Mouse (Mus musculus): ENCODE results near the gene Olfr1000. TPM values are rescaled to one million over a fixed set of nuclear protein-coding genes. Genes with fewer than 3 reads are reported as not detected.
"Not testable (repeated sequence)": the region's sequence is repeated elsewhere in the genome, so short reads cannot be mapped to it uniquely, and the experiment has no call there.

Olfr1000 gene
- total RNA-seq (2021), result not detected
- long read RNA-seq, experiment 1, result 0 reads
- long read RNA-seq, experiment 2, result 0 reads

DNA sequence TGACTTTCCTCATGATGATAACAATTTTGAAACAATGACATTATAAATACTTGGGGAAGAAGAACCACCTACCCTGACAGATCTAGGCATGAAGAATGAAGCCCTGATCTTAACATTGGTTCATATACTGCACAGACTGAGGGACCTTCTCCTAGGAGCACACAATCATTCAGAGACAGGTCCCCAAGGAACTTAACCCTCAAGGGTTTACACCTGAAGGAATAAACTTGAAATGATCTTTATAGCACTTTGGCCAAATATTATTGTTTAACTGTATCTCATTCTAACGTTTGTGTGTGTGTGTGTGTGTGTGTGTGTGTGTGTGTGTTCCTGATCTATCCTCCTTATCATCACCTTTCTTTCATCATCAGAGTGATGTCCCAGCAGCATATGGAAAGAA, at the start of gene Olfr1000:
Gene Olfr1000, minus strand, starts transcription at position 101 of the 400 bp plus-strand sequence.
- no peak for DNase-seq

GRCm38 (mm10) chr2:85650604-85651003, 38.9 kb upstream of the Olfr1000 start, which contains the start of gene Olfr1002:
Gene Olfr1002 (minus strand): TSS chr2:85650704.
- no peak for DNase-seq

GRCm38 (mm10) chr2:85588648-85589047, 23.1 kb downstream of the Olfr1000 start, which contains the start of gene Olfr998:
Gene Olfr998 (plus strand): TSS chr2:85588948.
- DNase-seq, result not testable (repeated sequence)

DNA sequence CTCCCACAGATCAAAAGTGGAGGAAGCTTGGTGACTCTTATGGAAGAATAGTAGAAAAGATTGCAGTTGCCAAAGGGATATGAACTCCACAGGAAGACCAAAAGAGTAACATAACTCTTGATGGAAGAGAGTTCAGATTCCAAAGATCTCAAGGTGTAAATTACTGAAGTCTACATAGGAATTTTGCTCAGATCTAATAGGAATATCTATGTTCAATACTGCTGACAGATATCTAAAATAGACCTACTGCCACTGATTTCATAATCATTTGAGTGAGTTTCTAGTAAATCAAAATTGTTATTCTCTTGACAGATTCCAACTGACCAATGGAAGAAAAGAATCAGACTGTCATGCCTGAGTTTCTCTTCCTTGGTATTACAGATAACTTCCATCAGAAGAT, 32.8 kb downstream of the Olfr1000 start, which contains the start of gene Olfr996:
Gene Olfr996, plus strand, starts transcription at position 301 of the 400 bp plus-strand sequence.
- DNase-seq, result no peak

DNA sequence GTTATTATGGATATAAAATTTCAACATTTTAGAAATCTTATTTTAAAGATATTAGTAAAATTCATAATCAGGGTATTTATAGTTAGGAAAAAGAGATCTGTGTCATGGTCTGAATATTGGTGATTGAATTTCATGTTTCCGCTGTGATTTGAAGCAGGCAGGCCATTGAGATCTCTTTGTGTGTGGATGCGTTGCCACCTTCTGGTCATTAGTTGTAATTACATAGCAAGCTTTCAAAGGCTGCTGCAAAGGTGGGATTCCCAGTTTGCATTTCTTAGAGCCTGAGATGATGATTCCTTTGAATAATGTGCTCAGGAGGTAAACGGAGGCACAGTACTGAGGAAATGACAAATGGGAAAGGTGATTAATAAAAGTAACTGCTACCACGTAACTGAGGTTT, 50.5 kb downstream of the Olfr1000 start:
- no peak for DNase-seq

DNA sequence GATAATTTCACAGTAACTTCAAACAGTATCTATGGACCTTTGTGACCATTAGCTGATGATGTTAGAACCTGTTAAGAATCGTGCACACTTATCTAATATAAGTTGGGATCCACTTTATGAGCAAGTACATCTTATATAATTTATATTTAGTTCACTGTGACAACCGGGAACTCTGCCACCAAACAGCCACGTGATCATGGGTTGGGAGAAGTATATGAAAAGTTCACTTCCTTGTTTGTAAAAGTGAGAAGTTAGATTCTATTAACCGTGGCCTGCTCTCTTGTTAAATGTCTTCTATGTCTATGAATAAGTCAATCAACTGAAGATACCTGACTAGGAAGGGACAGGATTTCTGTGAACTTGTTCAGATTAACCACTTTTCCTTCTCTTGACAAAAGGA, 51.5 kb downstream of the Olfr1000 start:
- no peak for DNase-seq

Other genes with a start within 250 kb of the Olfr1000 start
- gene Olfr988, start 248.7 kb downstream of the Olfr1000 start, total RNA-seq (2021), result not detected
- not detected for gene Olfr992, start 202.4 kb downstream of the Olfr1000 start, total RNA-seq (2021)
- gene Olfr993, start 197.0 kb downstream of the Olfr1000 start, total RNA-seq (2021), result not detected
- not detected for gene Olfr994, start 175.5 kb downstream of the Olfr1000 start, total RNA-seq (2021)
- not detected for gene Olfr995, start 168.3 kb downstream of the Olfr1000 start, total RNA-seq (2021)
- not detected for gene 4833423E24Rik, start 92.9 kb downstream of the Olfr1000 start, total RNA-seq (2021)
- not detected for gene Olfr996, start 32.7 kb downstream of the Olfr1000 start, total RNA-seq (2021)
- not detected for gene Olfr998, start 23.0 kb downstream of the Olfr1000 start, total RNA-seq (2021)
- not detected for gene Olfr1002, start 38.8 kb upstream of the Olfr1000 start, total RNA-seq (2021)
- gene Olfr154, start 52.6 kb upstream of the Olfr1000 start, total RNA-seq (2021), result not detected
- not detected for gene Olfr1006, start 66.9 kb upstream of the Olfr1000 start, total RNA-seq (2021)
- gene Olfr1008, start 77.5 kb upstream of the Olfr1000 start, total RNA-seq (2021), result not detected
- gene Olfr1009, start 103.5 kb upstream of the Olfr1000 start, total RNA-seq (2021), result not detected
- gene Olfr1012, start 150.9 kb upstream of the Olfr1000 start, total RNA-seq (2021), result not detected
- not detected for gene Olfr1013, start 155.2 kb upstream of the Olfr1000 start, total RNA-seq (2021)
- not detected for gene Olfr1014, start 160.8 kb upstream of the Olfr1000 start, total RNA-seq (2021)
- not detected for gene Olfr1015, start 170.1 kb upstream of the Olfr1000 start, total RNA-seq (2021)
- not detected for gene Olfr1016, start 190.6 kb upstream of the Olfr1000 start, total RNA-seq (2021)
- gene Olfr1018, start 206.6 kb upstream of the Olfr1000 start, total RNA-seq (2021), result not detected
- gene Olfr1019, start 233.6 kb upstream of the Olfr1000 start, total RNA-seq (2021), result not detected
- not detected for gene Olfr1020, start 235.1 kb upstream of the Olfr1000 start, total RNA-seq (2021)